Mouse (Mus musculus) layer of hippocampus, adult 9-10 months (tissue): ENCODE data around the gene P2rx2.

Experiments used
- DNase-seq: peaks from one replicate; pipeline ENCODE4 v3.0.0; 2022; ENCODE audit warnings: low spot score

The P2rx2 gene

GRCm38 (mm10) chr5:110342648-110343284, at the start of gene P2rx2:
Gene P2rx2, minus strand, starts transcription at chr5:110343212.
- no peak for DNase-seq

GRCm38 (mm10) chr5:110392727-110393126, 49.7 kb upstream of the P2rx2 start:
- DNase-seq, result no peak

- DNase-seq, result no peak
Measured at GRCm38 (mm10) chr5:110390631-110391030, 47.6 kb upstream of the P2rx2 start.

GRCm38 (mm10) chr5:110387332-110387731, 44.3 kb upstream of the P2rx2 start:
- no peak for DNase-seq

GRCm38 (mm10) chr5:110386371-110387330, 43.6 kb upstream of the P2rx2 start:
- no peak for DNase-seq

- DNase-seq, result no peak
Measured at GRCm38 (mm10) chr5:110385263-110385662, 42.3 kb upstream of the P2rx2 start.

- no peak for DNase-seq
Measured at GRCm38 (mm10) chr5:110384491-110384890, 41.5 kb upstream of the P2rx2 start.

GRCm38 (mm10) chr5:110379823-110380222, 36.8 kb upstream of the P2rx2 start:
- no peak for DNase-seq

GRCm38 (mm10) chr5:110379086-110379485, 36.1 kb upstream of the P2rx2 start:
- no peak for DNase-seq

- DNase-seq, result no peak
Measured at GRCm38 (mm10) chr5:110378181-110378583, 35.2 kb upstream of the P2rx2 start.

- DNase-seq, result peak; percentile 68
Measured at GRCm38 (mm10) chr5:110376802-110377433, 33.9 kb upstream of the P2rx2 start.

- no peak for DNase-seq
Measured at GRCm38 (mm10) chr5:110363822-110364545, 21.0 kb upstream of the P2rx2 start.

- no peak for DNase-seq
Measured at GRCm38 (mm10) chr5:110363179-110363821, 20.3 kb upstream of the P2rx2 start.

GRCm38 (mm10) chr5:110362813-110363178, 19.8 kb upstream of the P2rx2 start:
- DNase-seq, result no peak

- DNase-seq, result no peak
Measured at GRCm38 (mm10) chr5:110361465-110361864, 18.5 kb upstream of the P2rx2 start.

GRCm38 (mm10) chr5:110357531-110358179, 14.6 kb upstream of the P2rx2 start:
- peak; percentile 89 for DNase-seq

GRCm38 (mm10) chr5:110354716-110355115, 11.7 kb upstream of the P2rx2 start:
- no peak for DNase-seq

- DNase-seq, result no peak
Measured at GRCm38 (mm10) chr5:110347006-110347405, 4.0 kb upstream of the P2rx2 start.

- DNase-seq, result no peak
Measured at GRCm38 (mm10) chr5:110345553-110345952, 2.5 kb upstream of the P2rx2 start.

- no peak for DNase-seq
Measured at GRCm38 (mm10) chr5:110344524-110344923, 1.5 kb upstream of the P2rx2 start, which contains the start of gene Lrcol1. Gene Lrcol1, plus strand, starts transcription at chr5:110344730.

GRCm38 (mm10) chr5:110338792-110339191, 4.2 kb downstream of the P2rx2 start:
- DNase-seq, result no peak
